Mouse (Mus musculus) forelimb bud, embryonic 11.5 days (tissue): ENCODE results near the gene Lcp2.
"Not testable (repeated sequence)": the region's sequence is repeated elsewhere in the genome, so short reads cannot be mapped to it uniquely, and the experiment has no call there.

ENCODE experiments used
- DNase-seq: peaks from one replicate; pipeline ENCODE4 v3.0.0-alpha.2; 2012; ENCODE audit warnings: low read depth, low spot score

Gene Lcp2

DNA sequence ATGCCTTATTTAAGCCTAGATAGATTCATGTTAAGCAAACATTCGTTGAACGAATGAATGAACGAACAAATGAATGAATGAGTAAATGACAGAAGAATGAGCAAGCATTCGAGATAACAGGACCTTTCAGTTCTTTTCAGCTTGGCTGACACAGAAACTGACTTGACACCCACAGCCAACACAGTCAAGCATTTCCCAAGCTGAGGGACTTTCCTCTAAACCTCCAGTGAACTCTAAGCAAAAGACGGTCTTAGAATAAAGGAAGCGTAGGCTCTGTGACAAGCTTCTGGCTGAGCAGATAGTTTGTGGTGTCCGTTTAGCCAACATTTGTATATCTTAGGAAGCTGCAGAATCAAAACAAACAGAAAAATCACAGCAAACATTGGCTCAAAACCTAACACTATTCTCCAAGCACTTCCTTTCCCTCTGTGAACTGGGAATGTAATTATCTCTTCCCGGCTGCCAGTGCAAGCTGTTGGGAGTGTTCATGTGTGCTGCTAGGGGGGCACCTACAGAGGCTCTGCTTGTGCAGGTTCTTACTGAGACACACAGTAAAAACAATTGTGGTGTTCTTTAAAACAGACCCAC lies 39.5 kb downstream of the Lcp2 start:
- no peak for DNase-seq

DNA sequence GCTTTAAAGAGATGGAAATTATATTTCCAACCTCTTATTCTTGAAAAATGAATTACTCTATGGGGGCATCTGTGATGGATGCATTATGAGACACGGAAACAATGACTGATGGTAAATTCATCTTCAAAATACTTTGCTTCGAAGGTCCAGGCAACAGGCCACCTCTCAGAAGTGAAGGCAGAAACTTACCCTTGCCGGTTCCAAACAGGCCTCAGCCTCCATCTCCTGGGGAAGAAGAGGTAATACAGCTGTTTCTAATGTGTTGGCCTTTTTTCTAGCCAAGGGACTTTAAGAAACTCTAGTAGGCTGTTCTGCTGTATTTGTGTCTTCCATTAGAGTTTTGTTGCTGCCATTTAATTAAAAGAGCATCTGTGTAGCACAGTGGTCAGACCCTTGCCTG lies 40.3 kb downstream of the Lcp2 start:
- DNase-seq: no peak

- peak; percentile 18 for DNase-seq
These were observed 51.7 kb downstream of the Lcp2 start, which contains the start of gene 4930469K13Rik for GRCm38 (mm10) chr11:34098422-34098821. 4930469K13Rik (minus strand) TSS chr11:34098554.

DNA sequence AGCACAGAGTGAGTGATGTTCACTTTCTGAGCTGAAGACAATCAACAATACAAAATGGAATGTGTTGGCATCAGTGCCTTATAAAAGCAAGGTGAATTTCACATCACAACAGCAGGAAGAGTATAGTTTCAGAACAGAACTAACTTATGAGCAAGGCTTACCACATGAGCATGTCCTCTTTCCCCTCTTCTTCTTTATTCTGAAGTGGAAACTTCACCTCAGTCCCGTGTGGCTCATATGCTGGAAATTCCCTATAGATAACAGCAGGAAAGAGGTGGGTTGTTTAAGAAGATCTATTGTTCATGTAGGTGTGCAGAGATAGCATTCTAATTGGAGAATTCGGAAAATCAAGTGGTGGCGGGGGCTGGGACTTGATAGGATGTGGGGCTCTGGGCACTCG lies 55.1 kb downstream of the Lcp2 start:
- no peak for DNase-seq

DNA sequence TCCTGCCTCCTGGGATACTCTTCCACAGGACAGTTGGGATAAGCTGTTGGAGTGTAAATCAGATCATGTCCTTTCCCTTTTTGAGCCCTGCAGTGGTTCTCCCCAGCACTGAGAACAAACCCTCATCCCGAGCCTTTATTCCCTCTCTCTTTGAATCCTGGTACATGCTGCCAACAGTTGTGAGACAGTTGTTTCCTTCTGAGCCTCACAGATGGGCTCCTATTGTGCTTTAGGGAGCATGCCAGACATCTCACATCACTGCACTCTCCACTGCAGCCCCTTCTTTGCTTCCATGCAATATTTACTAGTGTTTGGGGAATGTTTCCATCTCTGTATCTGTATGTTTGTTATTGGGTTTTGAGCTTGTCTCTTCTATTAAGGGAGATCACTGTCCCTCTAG lies 58.2 kb downstream of the Lcp2 start:
- no peak for DNase-seq

- DNase-seq: no peak
These were observed 62.5 kb downstream of the Lcp2 start for GRCm38 (mm10) chr11:34109260-34109659.

- DNase-seq: no peak
These were observed 65.2 kb downstream of the Lcp2 start for GRCm38 (mm10) chr11:34111940-34112339.

DNA sequence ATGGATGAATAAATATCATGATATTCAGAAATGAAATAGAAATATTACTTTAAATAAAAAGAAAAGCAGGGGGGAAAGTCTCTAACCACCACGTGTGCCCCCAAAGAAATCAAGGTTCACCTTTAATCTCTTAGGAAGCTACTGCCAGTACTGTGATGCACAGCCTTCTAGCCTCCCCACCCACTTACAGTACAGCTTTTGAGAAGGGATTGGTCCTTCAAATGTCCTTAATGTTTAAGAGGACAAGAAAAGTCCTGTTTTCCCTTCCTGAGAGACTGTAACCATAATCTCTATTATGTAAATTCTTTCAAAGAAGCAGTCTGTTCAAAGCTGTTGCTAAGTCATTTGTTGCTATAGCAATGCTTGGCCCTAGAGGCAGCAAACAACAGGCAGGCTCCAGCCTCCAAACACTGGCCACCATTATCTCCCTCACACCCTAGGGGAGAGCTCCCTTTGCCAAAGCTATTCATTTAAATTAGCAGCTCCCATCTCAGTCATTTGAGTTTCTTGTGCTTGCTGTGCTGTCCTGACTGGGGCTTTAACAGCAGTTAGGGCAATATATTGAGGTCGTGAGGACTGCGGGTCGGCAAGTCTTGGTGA lies 66.2 kb downstream of the Lcp2 start:
- DNase-seq: no peak

GRCm38 (mm10) chr11:34113760-34114159 lies 67.0 kb downstream of the Lcp2 start:
- DNase-seq: no peak

GRCm38 (mm10) chr11:34116572-34117135 lies 69.9 kb downstream of the Lcp2 start:
- no peak for DNase-seq

DNA sequence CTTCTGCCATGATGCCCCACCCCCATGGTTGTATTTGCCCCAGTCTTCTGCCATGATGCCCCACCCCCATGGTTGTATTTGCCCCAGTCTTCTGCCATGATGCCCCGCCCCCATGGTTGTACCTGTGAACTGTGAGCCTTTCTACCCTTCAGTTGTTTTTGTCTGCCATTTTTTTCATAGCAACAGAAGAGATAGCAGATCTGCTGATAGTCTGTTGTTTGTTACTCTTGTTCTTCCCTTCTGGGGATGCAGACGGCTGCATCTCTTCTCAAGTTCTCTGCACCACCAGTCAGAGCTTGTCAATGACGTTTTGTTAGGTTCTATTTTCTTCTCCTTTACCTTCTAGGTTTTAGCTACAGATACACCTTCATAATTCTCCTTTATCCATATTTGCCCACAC lies 70.9 kb downstream of the Lcp2 start:
- no peak for DNase-seq

DNA sequence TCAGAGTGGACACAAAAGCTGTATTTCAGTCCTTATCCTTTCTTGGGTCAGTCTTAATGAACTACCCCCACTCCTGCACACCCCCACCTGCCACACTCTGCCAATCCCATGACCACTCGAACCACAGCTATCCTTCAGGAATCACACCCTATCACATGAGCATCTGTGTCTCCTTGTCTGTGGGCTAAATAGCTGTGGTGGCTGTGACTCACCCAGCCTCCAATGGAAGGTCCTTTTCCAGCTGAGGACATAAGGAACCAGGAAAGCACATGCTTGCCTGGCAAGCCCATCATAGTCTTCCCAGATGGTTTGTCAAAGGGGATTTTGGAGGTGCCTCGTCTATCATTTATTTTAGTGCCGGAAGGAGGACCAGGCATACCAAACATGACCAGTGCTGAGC lies 71.6 kb downstream of the Lcp2 start:
- no peak for DNase-seq

GRCm38 (mm10) chr11:34123147-34123546 lies 76.4 kb downstream of the Lcp2 start:
- DNase-seq: peak; percentile 59

DNA sequence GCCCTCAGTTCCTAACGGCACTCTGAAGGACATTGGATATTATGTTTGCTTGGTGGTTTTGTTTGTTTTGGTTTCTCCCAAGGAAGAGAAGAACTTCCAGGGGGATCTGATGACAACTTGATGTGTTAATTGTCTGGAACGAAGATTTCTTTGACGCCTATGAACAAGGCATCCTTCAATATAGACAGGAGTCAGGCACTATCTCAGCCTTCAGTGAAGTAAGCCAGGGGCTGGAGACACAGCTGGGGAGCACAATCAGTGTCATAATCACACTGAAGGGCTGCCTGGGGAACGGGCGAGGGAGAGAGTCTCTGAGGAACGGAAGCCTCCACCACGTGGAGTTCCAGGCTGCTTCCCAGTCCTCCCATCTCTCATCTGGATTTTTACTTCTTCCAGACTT lies 78.1 kb downstream of the Lcp2 start:
- DNase-seq: no peak

- DNase-seq: not testable (repeated sequence)
These were observed 79.0 kb downstream of the Lcp2 start for GRCm38 (mm10) chr11:34125727-34126126.

- no peak for DNase-seq
These were observed 81.7 kb downstream of the Lcp2 start for GRCm38 (mm10) chr11:34128412-34128811.

GRCm38 (mm10) chr11:34139296-34139695 lies 92.6 kb downstream of the Lcp2 start:
- no peak for DNase-seq
